Mouse (Mus musculus) kidney, postnatal 10 days (tissue): ENCODE results near the gene Barx2.
"Not testable (repeated sequence)": the region's sequence is repeated elsewhere in the genome, so short reads cannot be mapped to it uniquely, and the experiment has no call there.

Experiments
- DNase-seq: peaks from one replicate; pipeline ENCODE4 v3.0.0; 2021; ENCODE audit warnings: mixed read lengths

Gene Barx2

DNA sequence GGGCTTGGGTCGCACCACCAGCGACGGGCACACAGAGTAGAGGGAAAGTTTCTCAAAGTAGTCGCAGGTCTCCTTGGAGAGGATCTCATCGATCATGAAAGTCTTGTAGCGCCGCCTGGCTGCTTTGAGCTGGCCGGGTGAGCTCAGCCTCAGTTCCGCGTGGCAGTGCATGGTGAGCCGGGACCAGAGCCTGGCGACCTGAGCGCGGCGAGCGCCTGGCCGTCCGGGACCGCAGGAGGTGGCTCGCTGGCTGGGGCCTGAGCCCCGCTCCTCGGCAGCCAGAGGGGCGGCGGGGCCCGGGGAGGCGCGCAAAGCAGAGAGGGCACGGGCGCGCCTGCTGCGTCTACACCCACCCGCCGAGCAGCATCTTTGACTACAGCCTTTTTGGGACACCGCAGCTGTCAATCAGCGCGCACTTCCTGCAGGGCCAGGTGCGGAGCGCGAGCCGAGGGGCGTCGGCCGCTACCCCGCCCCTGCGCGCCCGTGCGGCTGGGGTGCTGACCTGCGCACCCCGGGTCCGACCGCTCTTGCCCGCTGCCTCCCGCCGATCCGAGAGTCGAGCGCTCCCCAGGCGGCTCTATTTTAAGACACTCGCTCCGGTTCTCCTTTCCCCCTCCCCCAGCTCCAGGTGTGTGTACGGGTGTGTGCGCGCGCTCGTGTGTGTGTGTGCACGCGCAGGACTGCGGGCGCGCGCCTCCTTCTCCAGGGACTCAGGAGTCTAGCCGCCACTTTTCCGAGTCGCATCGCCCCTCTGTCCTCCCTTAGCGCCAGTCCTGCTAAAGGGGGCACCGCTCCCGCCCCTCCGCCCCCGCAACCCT is at the start of gene Barx2:
Gene Barx2 (minus strand): TSS at position 542 of the 818 bp plus-strand sequence.
- peak; percentile 81 for DNase-seq

DNA sequence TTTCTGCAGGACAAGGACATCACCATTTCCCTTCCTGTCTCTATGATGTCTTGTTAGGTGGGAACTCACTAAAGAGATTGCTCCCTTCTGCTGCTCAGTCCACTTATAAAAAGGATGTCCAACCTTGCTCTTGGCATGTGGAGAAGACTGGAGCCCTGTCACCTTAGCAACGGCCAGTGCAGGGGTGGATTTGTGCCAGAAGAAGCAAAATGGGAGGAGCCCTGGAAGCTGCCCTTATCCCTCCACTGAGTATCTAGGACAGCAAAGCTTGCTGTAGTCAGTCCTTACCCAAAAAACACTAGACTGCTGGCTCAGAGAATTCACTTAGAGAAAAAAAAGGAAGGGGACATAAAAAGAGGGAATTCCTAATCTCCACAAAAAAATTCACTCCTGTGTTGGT is 49.0 kb upstream of the Barx2 start:
- DNase-seq = peak; percentile 49

GRCm38 (mm10) chr9:31960488-31960887 is 47.2 kb upstream of the Barx2 start:
- no peak for DNase-seq

DNA sequence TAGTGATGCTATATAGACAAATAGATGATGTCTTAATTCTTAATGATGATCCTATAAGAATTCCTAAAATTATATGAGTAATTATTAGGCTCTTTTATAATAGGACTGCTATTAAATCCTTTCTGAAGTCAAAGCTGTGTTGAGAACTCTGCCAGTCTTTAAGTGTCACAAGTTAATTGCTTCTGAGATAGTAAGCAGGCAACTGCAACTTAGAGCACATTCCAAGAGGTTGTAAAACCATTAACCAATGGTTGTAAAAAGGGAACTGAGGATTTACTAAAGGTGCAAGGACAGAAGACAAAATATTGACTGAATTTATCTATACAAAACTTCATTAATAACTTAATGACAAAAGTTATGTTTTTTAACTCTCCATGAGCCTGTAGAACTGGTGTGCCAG is 44.9 kb upstream of the Barx2 start:
- DNase-seq = no peak

DNA sequence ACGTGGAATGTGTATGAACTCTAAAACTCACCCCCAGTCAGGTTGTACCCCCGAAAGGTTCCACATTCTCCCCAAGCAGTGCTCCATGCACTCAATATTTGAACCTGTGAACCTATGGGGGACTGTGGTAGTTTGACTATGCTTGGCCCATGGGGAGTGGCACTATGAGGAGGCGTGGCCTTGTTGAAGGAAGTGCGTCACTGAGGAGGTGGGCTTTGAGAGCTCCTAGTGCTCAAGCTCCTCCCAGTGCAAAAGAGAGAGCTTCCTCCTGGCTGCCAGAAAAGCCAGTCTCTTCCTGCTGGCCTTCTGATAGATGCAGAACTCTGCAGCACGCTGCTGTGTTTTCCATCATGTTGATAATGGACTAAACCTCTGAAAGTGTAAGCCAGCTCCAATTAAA is 37.2 kb upstream of the Barx2 start:
- DNase-seq = no peak

- no peak for DNase-seq
Measured at GRCm38 (mm10) chr9:31949031-31949430, 35.8 kb upstream of the Barx2 start.

- DNase-seq = no peak
Measured at GRCm38 (mm10) chr9:31947051-31947450, 33.8 kb upstream of the Barx2 start.

DNA sequence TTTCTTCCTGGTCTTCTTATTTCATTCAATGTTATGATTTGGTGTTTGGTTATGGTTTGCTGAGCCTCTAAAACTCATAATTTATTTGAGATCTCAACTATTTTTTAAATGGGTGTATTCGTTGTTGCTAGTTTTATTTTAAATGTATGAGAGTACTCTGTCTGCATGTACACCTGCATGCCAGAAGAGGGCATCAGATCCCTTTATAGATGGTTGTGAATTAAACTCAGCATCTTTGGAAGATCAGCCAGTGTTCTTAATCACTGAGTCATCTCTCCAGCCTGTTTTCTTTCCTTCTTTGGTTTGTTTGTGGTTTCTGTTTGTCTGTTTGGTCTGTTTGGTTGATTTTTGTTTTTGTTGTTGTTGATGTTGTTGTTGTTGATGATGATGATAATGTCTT is 29.1 kb upstream of the Barx2 start:
- no peak for DNase-seq

- not testable (repeated sequence) for DNase-seq
Measured at GRCm38 (mm10) chr9:31936486-31936885, 23.2 kb upstream of the Barx2 start.

GRCm38 (mm10) chr9:31931691-31932090 is 18.4 kb upstream of the Barx2 start:
- peak; percentile 33 for DNase-seq

DNA sequence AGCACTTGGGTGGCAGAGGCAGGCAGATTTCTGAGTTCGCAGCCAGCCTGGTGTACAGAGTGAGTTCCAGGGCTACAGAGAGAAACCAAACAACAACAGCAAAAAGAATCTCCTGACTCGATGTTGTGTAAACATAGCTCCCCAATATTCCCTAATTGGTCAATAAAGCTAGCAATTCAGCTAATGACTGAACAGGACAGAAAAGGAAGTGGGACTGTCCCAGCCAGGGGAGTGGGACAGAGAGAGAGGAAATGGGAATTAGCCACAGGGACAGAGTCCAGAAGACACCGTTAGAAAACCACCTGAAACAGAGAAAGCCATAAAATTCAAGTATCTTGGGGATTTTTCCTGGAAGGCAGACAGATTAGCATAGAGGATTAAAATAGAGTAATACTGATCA is 18.0 kb upstream of the Barx2 start:
- DNase-seq = no peak

DNA sequence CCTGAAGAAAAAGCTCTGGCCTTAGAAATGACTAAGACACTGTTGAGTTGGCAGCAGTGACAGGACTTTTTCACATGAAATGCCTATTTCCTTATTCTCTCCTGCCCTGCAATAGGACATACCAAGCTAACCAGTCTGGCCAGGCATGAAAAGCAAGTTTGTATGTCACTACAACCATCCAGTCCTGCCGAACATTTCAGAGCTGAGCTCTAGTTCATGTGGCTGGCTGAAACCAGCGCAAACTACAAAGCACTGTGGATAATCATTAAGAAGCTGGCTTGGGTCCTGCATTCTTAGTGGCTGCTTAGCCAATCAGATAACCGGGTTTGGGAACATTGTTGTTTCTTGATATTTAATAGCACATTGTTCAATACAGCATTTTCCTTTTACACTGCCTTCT is 13.5 kb upstream of the Barx2 start:
- peak; percentile 66 for DNase-seq

GRCm38 (mm10) chr9:31925830-31926624 is 12.8 kb upstream of the Barx2 start:
- peak; percentile 94 for DNase-seq

- no peak for DNase-seq
Measured at GRCm38 (mm10) chr9:31923529-31923928, 10.3 kb upstream of the Barx2 start.

- DNase-seq = no peak
Measured at GRCm38 (mm10) chr9:31919802-31920201, 6.5 kb upstream of the Barx2 start.

DNA sequence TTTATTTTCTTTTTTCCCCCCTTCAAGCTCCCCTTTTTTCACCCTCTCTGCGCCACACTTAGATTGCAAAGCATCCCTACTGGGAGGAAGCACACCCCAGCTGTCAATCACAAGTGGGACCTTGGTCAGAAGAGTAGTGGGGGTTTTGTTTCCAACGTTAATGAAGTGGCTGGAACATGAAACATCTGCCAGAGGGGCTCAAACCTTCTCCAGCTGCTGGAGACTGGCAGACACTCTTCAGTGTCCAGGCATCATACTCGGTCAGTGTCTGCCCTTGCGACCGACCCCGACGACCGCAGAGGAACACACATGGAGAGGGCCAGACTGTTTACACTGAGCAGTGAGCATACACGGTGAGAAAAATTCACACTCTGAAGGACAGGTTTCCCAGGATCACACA is 3.2 kb upstream of the Barx2 start:
- DNase-seq = no peak

GRCm38 (mm10) chr9:31914871-31915270 is 1.6 kb upstream of the Barx2 start:
- peak; percentile 28 for DNase-seq

GRCm38 (mm10) chr9:31913739-31914591 is 703 bp upstream of the Barx2 start:
- DNase-seq = peak; percentile 15

DNA sequence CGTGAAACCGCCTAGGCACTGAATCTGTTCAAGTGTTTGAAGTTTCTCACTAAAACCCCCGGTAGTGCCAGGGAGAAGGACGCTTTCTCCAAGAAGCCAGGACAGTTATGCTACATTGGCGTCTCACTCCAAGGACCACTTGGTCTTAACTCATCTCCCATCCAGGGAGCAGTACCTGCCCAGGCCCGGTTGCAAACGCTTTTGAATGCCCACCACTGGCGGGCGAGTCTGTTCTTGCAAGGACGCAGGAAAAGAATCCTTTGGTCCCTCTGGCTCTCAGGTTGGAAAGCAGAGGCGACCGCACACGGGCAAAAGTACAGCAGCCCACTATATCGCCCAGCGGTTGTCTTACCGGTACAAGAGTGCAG is 725 bp downstream of the Barx2 start:
- no peak for DNase-seq

- no peak for DNase-seq
Measured at GRCm38 (mm10) chr9:31910221-31910620, 3.0 kb downstream of the Barx2 start.

DNA sequence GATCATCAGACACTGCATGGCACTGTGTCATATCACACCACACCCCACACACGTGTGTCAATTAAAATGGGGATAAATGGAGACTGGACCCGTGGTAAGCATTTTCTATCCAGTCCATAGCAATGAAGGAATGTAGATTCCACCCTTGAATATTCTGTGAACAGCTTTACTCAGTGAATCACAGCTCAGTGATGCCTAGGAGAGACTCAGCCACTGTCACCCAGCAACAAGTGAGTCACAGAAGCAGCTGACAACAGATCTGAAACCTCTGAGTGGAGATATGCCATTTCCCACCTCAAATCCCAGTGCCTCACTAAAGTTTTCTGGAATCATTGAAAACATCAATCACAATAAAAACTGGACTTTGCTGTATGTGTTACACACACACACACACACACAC is 11.5 kb downstream of the Barx2 start:
- no peak for DNase-seq

DNA sequence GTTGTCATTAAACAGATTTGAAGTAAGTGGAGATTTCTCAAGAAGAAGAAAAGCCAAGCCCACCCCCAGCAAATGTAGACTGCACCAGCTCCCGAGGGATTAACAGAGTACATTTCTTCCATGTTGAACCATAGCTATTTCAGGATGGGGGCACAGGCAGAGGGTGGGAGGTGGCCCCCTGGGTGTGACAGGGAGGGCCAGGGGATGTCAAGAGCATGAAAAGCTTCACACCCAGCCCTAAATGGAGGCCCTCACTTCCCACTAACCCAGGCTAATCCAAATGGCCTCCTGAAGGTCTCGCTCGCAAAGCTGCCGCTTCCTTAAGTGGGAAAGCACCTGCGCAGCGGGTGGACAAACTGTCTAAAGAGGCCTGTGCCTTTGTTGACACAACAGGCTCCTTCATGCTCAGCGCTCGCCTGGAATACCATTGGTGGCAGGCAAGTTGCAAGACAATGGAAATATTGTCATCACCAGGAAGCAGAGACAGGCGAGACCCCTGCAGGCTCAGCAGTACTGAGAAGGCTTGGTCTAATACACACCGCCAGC is 18.4 kb downstream of the Barx2 start:
- no peak for DNase-seq

DNA sequence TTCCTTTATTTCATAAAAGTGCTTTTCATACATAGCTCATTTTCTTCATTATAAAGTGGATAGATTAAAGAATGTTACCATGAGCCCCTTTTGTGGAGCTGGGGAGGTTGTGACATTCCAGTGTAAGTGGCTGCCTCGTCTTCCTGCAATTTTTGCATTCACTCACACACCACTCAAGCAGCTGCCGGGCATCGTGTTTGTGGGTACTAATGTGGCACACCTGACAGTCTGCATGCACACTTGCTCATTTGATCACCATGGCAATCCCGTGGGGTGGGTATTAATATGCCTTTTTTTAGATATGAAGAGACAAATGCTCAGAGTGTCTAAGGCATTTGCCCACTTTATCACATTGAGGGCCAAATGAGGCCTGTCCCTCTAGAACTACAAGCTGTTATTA is 24.9 kb downstream of the Barx2 start:
- DNase-seq = no peak
